ENCODE assay signal across 10 mouse cellular contexts in the genomic region with DNA sequence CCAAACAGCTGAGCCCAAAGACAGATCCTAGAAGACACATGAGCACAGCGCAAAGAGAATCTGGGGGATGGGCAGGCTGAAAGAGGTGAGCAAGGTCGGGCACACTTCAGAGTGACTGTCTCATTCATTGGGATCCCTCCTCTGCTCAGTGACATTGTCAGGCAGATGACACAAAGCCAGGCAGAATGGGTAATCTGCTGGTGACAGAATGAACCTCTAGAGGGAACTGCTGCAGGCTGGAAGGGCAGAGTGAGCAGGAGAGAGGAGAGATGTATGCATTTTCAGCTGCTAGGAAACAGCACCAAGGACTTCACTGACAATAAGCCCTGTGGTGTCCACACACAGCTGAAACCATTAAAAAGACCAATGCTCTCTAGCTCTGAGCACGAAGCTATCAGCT.
DNase-seq lines count a peak whose midpoint lies in the region; ATAC-seq and TF ChIP-seq lines count a peak whose summit lies in the region.
"Had no signal": no experiment of that assay in that cellular context is flagged by ENCODE, and none has a peak within 500 bp of the region (broad histone marks: within the 10 kb centered on the region; RNA-seq: fewer than 3 reads in every experiment).

No protein-coding gene starts in this region.

- no peak for ATAC-seq in kidney, postnatal 0 days (replicated peaks; ENCODE audit: low FRiP score, low read depth)
- no peak; the same call in 1 of the 2 replicates for ATAC-seq in neural tube, embryonic 13.5 days (ENCODE audit: low read depth)

- no peak overlapping the region for H3K4me3 ChIP-seq in kidney, postnatal 0 days (replicated peaks; ENCODE audit: low read depth, low read length)
- no peak overlapping the region for H3K4me3 ChIP-seq in hindbrain, embryonic 10.5 days
- H3K4me3 ChIP-seq in neural tube, embryonic 13.5 days: no peak overlapping the region
- H3K4me3 ChIP-seq: limb, embryonic 13.5 days had no signal

- no peak overlapping the region for H3K4me2 ChIP-seq in kidney, postnatal 0 days (ENCODE audit: low read length)
- H3K4me2 ChIP-seq in neural tube, embryonic 13.5 days: no peak overlapping the region
- H3K4me2 ChIP-seq: limb, embryonic 13.5 days had no signal

- WGBS in kidney, postnatal 0 days: 32% methylated on average over 3 of the region's 3 CpGs
- 31% methylated on average over 3 of the region's 3 CpGs for WGBS in hindbrain, embryonic 10.5 days
- WGBS in neural tube, embryonic 13.5 days: 36% methylated on average over 3 of the region's 3 CpGs

- H3K27me3 ChIP-seq in kidney, postnatal 0 days (ENCODE audit: insufficient read depth, low read length): no peaks in the 10 kb centered on the region
- no peaks in the 10 kb centered on the region; the same call in 1 of the 2 replicates for H3K27me3 ChIP-seq in hindbrain, embryonic 10.5 days (ENCODE audit: insufficient read depth, poor library complexity, severe bottlenecking)
- H3K27me3 ChIP-seq in neural tube, embryonic 13.5 days: no peaks in the 10 kb centered on the region
- H3K27me3 ChIP-seq: limb, embryonic 13.5 days had no signal

- TF ChIP-seq CTCF in kidney, postnatal 0 days (IDR thresholded peaks at IDR 0.05; ENCODE audit: low read depth): no peak; the same call in 1 of the 2 replicates

- H3K9ac ChIP-seq in kidney, postnatal 0 days (ENCODE audit: low read depth, low read length): no peak overlapping the region
- H3K9ac ChIP-seq in neural tube, embryonic 13.5 days: peak overlapping the region; percentile 6; the same call in 1 of the 2 replicates
- H3K9ac ChIP-seq: limb, embryonic 13.5 days had no signal

- H3K36me3 ChIP-seq in kidney, postnatal 0 days (ENCODE audit: insufficient read depth, low read length): no peaks in the 10 kb centered on the region
- H3K36me3 ChIP-seq in hindbrain, embryonic 10.5 days: no peaks in the 10 kb centered on the region
- H3K36me3 ChIP-seq in neural tube, embryonic 13.5 days: no peaks in the 10 kb centered on the region
- H3K36me3 ChIP-seq: limb, embryonic 13.5 days had no signal

- DNase-seq in adrenal gland, postnatal 10 days: peak; percentile 6
- DNase-seq in adrenal gland, postnatal 4 days (ENCODE audit: low spot score in 2 of 2): no peak
- peak; percentile 24 for DNase-seq in kidney, postnatal 0 days (ENCODE audit: low spot score)
- no peak for DNase-seq in kidney, postnatal 25 days
- DNase-seq in hindbrain, embryonic 10.5 days (ENCODE audit: low spot score): peak; percentile 25
- no peak for DNase-seq in layer of hippocampus, adult 8-10 months (ENCODE audit: low spot score in 2 of 2)
- DNase-seq in gastrocnemius, postnatal 36 days: no peak
- DNase-seq: kidney, postnatal 14 days had no signal

- no peaks in the 10 kb centered on the region for H3K4me1 ChIP-seq in kidney, postnatal 0 days (replicated peaks; ENCODE audit: insufficient read depth, low read length)
- H3K4me1 ChIP-seq in hindbrain, embryonic 10.5 days (replicated peaks): peaks cover 56% of the 10 kb centered on the region
- peaks cover 49% of the 10 kb centered on the region for H3K4me1 ChIP-seq in neural tube, embryonic 13.5 days (replicated peaks)

- no peaks in the 10 kb centered on the region for H3K9me3 ChIP-seq in kidney, postnatal 0 days (replicated peaks; ENCODE audit: low read length)
- no peaks in the 10 kb centered on the region for H3K9me3 ChIP-seq in hindbrain, embryonic 10.5 days
- no peaks in the 10 kb centered on the region for H3K9me3 ChIP-seq in neural tube, embryonic 13.5 days

- intact Hi-C loops in gastrocnemius, postnatal 36 days (cut with DNase I): no loop called here

- no peak overlapping the region for H3K27ac ChIP-seq in kidney, postnatal 0 days
- H3K27ac ChIP-seq in hindbrain, embryonic 10.5 days: peak overlapping the region; percentile 67
- H3K27ac ChIP-seq in neural tube, embryonic 13.5 days (replicated peaks): no peak overlapping the region
- H3K27ac ChIP-seq: limb, embryonic 13.5 days had no signal

Comparison
In these comparisons a context has a peak if more than half of its experiments do, and no peak if none do; other contexts are left out.
1. DNase-seq: peak in adrenal gland, postnatal 10 days (single experiment), kidney, postnatal 0 days (single experiment) and hindbrain, embryonic 10.5 days (single experiment); none in adrenal gland, postnatal 4 days (0 of 2), kidney, postnatal 25 days (0 of 2), layer of hippocampus, adult 8-10 months (0 of 2) and gastrocnemius, postnatal 36 days (0 of 2).